ENCODE assay signal across 31 mouse cellular contexts in genomic region chr5:72621022-72621421, GRCm38 (mm10). TPM values are rescaled to one million over a fixed set of nuclear protein-coding genes. Genes with fewer than 3 reads are reported as not detected.
DNase-seq lines count a peak whose midpoint lies in the region; ATAC-seq and TF ChIP-seq lines count a peak whose summit lies in the region.
"Had no signal": no experiment of that assay in that cellular context is flagged by ENCODE, and none has a peak within 500 bp of the region (broad histone marks: within the 10 kb centered on the region; RNA-seq: fewer than 3 reads in every experiment).

No protein-coding gene starts in this region.

- no peak for DNase-seq in kidney, postnatal 0 days (ENCODE audit: low spot score)
- DNase-seq in kidney, adult 9 months: no peak
- DNase-seq in A20 (ENCODE audit: low read depth, low spot score) (peak; percentile 7), NIH3T3 (ENCODE audit: low read depth) (peak; percentile 17)
- peak; percentile 43 for DNase-seq in thymus, postnatal 14 days
- no peak for DNase-seq in layer of hippocampus, postnatal 25 days (ENCODE audit: extremely low spot score in 1 of 2, low spot score in 1 of 2)
- no peak for DNase-seq in heart, adult 2 months
- no peak for DNase-seq in heart, embryonic 10.5 days (ENCODE audit: low spot score)
- DNase-seq: B cell, adult 2 months; cerebellum, adult 2 months; cerebellum, postnatal 36 days; gastrocnemius, postnatal 10 days; heart, adult 11 months; heart, postnatal 36 days; kidney, adult 11 months; kidney, postnatal 25 days; layer of hippocampus, adult 9-11 months; spleen, adult 18-20 months had no signal

- H3K27me3 ChIP-seq in kidney, postnatal 0 days (ENCODE audit: insufficient read depth, low read length): no peaks in the 10 kb centered on the region
- no peaks in the 10 kb centered on the region for H3K27me3 ChIP-seq in heart, adult 2 months (ENCODE audit: control insufficient read depth, insufficient read depth, low read length)
- H3K27me3 ChIP-seq in heart, embryonic 10.5 days (ENCODE audit: insufficient read depth, poor library complexity, severe bottlenecking): no peaks in the 10 kb centered on the region
- H3K27me3 ChIP-seq: limb, embryonic 12.5 days; liver, embryonic 15.5 days; midbrain, embryonic 13.5 days had no signal

- H3K4me1 ChIP-seq in kidney, postnatal 0 days (replicated peaks; ENCODE audit: insufficient read depth, low read length): no peaks in the 10 kb centered on the region
- H3K4me1 ChIP-seq in heart, adult 2 months (ENCODE audit: control insufficient read depth, insufficient read depth, low read length): no peaks in the 10 kb centered on the region
- H3K4me1 ChIP-seq in heart, embryonic 10.5 days: no peaks in the 10 kb centered on the region
- H3K4me1 ChIP-seq: limb, embryonic 12.5 days; liver, embryonic 15.5 days; midbrain, embryonic 13.5 days had no signal

- no peak overlapping the region for H3K4me3 ChIP-seq in kidney, postnatal 0 days (replicated peaks; ENCODE audit: low read depth, low read length)
- H3K4me3 ChIP-seq in heart, adult 2 months: no peak overlapping the region
- H3K4me3 ChIP-seq in heart, embryonic 10.5 days: no peak overlapping the region
- H3K4me3 ChIP-seq: limb, embryonic 12.5 days; liver, embryonic 15.5 days; midbrain, embryonic 13.5 days had no signal

- TF ChIP-seq POLR2A in heart, adult 2 months (IDR thresholded peaks at IDR 0.05; ENCODE audit: insufficient read depth, low read depth, low read length): no peak

- no peak for TF ChIP-seq EP300 in heart, adult 2 months (IDR thresholded peaks at IDR 0.05; ENCODE audit: insufficient read depth, low read depth, low read length)

- no peak overlapping the region for H3K27ac ChIP-seq in kidney, postnatal 0 days
- H3K27ac ChIP-seq in heart, adult 2 months: no peak overlapping the region
- no peak overlapping the region for H3K27ac ChIP-seq in heart, embryonic 10.5 days
- H3K27ac ChIP-seq: hindbrain, embryonic 14.5 days; limb, embryonic 12.5 days; liver, embryonic 15.5 days; midbrain, embryonic 13.5 days had no signal

- H3K4me2 ChIP-seq in kidney, postnatal 0 days (ENCODE audit: low read length): no peak overlapping the region
- H3K4me2 ChIP-seq: hindbrain, embryonic 14.5 days; limb, embryonic 12.5 days; liver, embryonic 15.5 days; midbrain, embryonic 13.5 days had no signal

- no peak for ATAC-seq in kidney, postnatal 0 days (replicated peaks; ENCODE audit: low FRiP score, low read depth)
- ATAC-seq: lung, postnatal 0 days; midbrain, embryonic 13.5 days had no signal

- 80% methylated on average over 1 of the region's 1 CpGs for WGBS in kidney, postnatal 0 days
- WGBS in heart, adult 2 months: 79% methylated on average over 1 of the region's 1 CpGs
- WGBS in heart, embryonic 10.5 days: 77% methylated on average over 1 of the region's 1 CpGs

- peak; percentile 13; the same call in 1 of the 2 replicates for TF ChIP-seq CTCF in kidney, postnatal 0 days (IDR thresholded peaks at IDR 0.05; ENCODE audit: low read depth)
- TF ChIP-seq CTCF in heart, adult 2 months (IDR thresholded peaks at IDR 0.05): no peak

- no peak overlapping the region for H3K9ac ChIP-seq in kidney, postnatal 0 days (ENCODE audit: low read depth, low read length)
- no peak overlapping the region for H3K9ac ChIP-seq in heart, adult 2 months (ENCODE audit: low read depth, low read length)
- H3K9ac ChIP-seq: hindbrain, embryonic 14.5 days; limb, embryonic 12.5 days; liver, embryonic 15.5 days; midbrain, embryonic 13.5 days had no signal

- no peaks in the 10 kb centered on the region for H3K79me2 ChIP-seq in heart, adult 2 months (replicated peaks; ENCODE audit: control insufficient read depth, insufficient read depth, low read length)

- H3K36me3 ChIP-seq in kidney, postnatal 0 days (ENCODE audit: insufficient read depth, low read length): no peaks in the 10 kb centered on the region
- no peaks in the 10 kb centered on the region for H3K36me3 ChIP-seq in heart, adult 2 months (ENCODE audit: control insufficient read depth, insufficient read depth, low read length)
- no peaks in the 10 kb centered on the region for H3K36me3 ChIP-seq in heart, embryonic 10.5 days
- H3K36me3 ChIP-seq: limb, embryonic 12.5 days; liver, embryonic 15.5 days; midbrain, embryonic 13.5 days had no signal

- H3K9me3 ChIP-seq in kidney, postnatal 0 days (replicated peaks; ENCODE audit: low read length): no peaks in the 10 kb centered on the region
- no peaks in the 10 kb centered on the region for H3K9me3 ChIP-seq in heart, embryonic 10.5 days
- H3K9me3 ChIP-seq: limb, embryonic 12.5 days; liver, embryonic 15.5 days; midbrain, embryonic 13.5 days had no signal

- intact Hi-C loops in heart, adult 2 months (cut with DNase I): no loop called here

RNA-seq across cellular contexts. Expression of gene Cnga1, which starts 23.1 kb away (rescaled TPM):
- polyA plus RNA-seq in kidney, postnatal 0 days (2015; fragmentation: Nextera tagmentation; extraction: Ambion mirVana): 0.07 TPM in 1 of 2 replicates, not detected in the other
- not detected for total RNA-seq in layer of hippocampus, postnatal 25 days (2021)
- not detected for total RNA-seq in heart, adult 2 months (2021)
- polyA plus RNA-seq in heart, adult 2 months (2012; rRNA removed): not detected in 2 replicates
- polyA plus RNA-seq in heart, embryonic 10.5 days (2016; fragmentation: Nextera tagmentation; extraction: Ambion mirVana): not detected in 2 replicates
- total RNA-seq: adrenal gland, adult 18-20 months; adrenal gland, postnatal 4 days; ES-E14; gastrocnemius, postnatal 10 days; heart, postnatal 36 days had no signal
- polyA plus RNA-seq: cerebellum, adult 2 months; forebrain, embryonic 11.5 days; heart, embryonic 14.5 days; hindbrain, embryonic 14.5 days; limb, embryonic 12.5 days; liver, embryonic 15.5 days; lung, postnatal 0 days; midbrain, embryonic 13.5 days; neural tube, embryonic 14.5 days; stomach, embryonic 14.5 days had no signal

RNA-seq across cellular contexts. Expression of gene Nipal1, which starts 26.6 kb away (rescaled TPM):
- polyA plus RNA-seq in kidney, postnatal 0 days (2015; fragmentation: Nextera tagmentation; extraction: Ambion mirVana): 8.2 and 12.1 TPM in 2 replicates
- not detected for total RNA-seq in layer of hippocampus, postnatal 25 days (2021)
- total RNA-seq in heart, adult 2 months (2021): not detected
- not detected in 2 replicates for polyA plus RNA-seq in heart, adult 2 months (2012; rRNA removed)
- 0.10 and 0.68 TPM in 2 replicates for polyA plus RNA-seq in heart, embryonic 10.5 days (2016; fragmentation: Nextera tagmentation; extraction: Ambion mirVana)
- total RNA-seq: heart, postnatal 36 days had no signal
- polyA plus RNA-seq: cerebellum, adult 2 months; heart, embryonic 14.5 days had no signal

RNA-seq across cellular contexts. Expression of gene Gm5868, which starts 33.7 kb away (rescaled TPM):
- 1.8 and 2.0 TPM in 2 replicates for polyA plus RNA-seq in kidney, postnatal 0 days (2015; fragmentation: Nextera tagmentation; extraction: Ambion mirVana)
- under 1 TPM; 0.33 to 0.34 TPM for total RNA-seq in layer of hippocampus, postnatal 25 days (2021)
- total RNA-seq in heart, adult 2 months (2021): not detected
- polyA plus RNA-seq in heart, adult 2 months (2012; rRNA removed): not detected in 2 replicates
- 0.43 and 1.3 TPM in 2 replicates for polyA plus RNA-seq in heart, embryonic 10.5 days (2016; fragmentation: Nextera tagmentation; extraction: Ambion mirVana)
- total RNA-seq: ES-E14; gastrocnemius, postnatal 10 days; heart, postnatal 36 days; megakaryocyte, adult 5-6 weeks had no signal
- polyA plus RNA-seq: liver, embryonic 15.5 days; lung, postnatal 0 days had no signal

RNA-seq across cellular contexts. Expression of gene Zar1, which starts 40.0 kb away (rescaled TPM):
- polyA plus RNA-seq in kidney, postnatal 0 days (2015; fragmentation: Nextera tagmentation; extraction: Ambion mirVana): 1.1 and 1.6 TPM in 2 replicates
- under 1 TPM; 0.35 to 0.37 TPM for total RNA-seq in layer of hippocampus, postnatal 25 days (2021)
- total RNA-seq in heart, adult 2 months (2021): not detected
- polyA plus RNA-seq in heart, adult 2 months (2012; rRNA removed): not detected in 2 replicates
- polyA plus RNA-seq in heart, embryonic 10.5 days (2016; fragmentation: Nextera tagmentation; extraction: Ambion mirVana): 0.38 and 1.7 TPM in 2 replicates
- total RNA-seq: adrenal gland, adult 18-20 months; gastrocnemius, postnatal 10 days; heart, postnatal 36 days; megakaryocyte, adult 5-6 weeks had no signal
- polyA plus RNA-seq: heart, embryonic 14.5 days; liver, embryonic 15.5 days; lung, postnatal 0 days; stomach, embryonic 14.5 days had no signal

Comparison
In these comparisons a context has a peak if more than half of its experiments do, and no peak if none do; other contexts are left out.
1. DNase-seq: peak in A20 (single experiment), NIH3T3 (single experiment) and thymus, postnatal 14 days (single experiment); none in kidney, postnatal 0 days (single experiment), kidney, adult 9 months (single experiment), layer of hippocampus, postnatal 25 days (0 of 2), heart, adult 2 months (0 of 2) and heart, embryonic 10.5 days (single experiment).